Mouse (Mus musculus) lung, adult 18-20 months (tissue): ENCODE data around the gene Bcl11a.

Experiments
- DNase-seq, 2 experiments: peaks; one replicate each; pipeline ENCODE4 v3.0.0; 2022; ENCODE audit warnings: mixed read lengths in 2 of 2

Bcl11a gene

GRCm38 (mm10) chr11:24162056-24162455 lies 84.2 kb downstream of the Bcl11a start:
- no peak for DNase-seq

DNA sequence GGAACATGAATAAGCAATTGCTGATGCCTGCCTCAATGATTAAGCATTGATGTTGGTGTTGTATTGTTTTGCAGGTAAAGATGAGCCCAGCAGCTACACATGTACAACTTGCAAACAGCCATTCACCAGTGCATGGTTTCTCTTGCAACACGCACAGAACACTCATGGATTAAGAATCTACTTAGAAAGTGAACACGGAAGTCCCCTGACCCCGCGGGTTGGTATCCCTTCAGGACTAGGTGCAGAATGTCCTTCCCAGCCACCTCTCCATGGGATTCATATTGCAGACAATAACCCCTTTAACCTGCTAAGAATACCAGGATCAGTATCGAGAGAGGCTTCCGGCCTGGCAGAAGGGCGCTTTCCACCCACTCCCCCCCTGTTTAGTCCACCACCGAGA lies 85.2 kb downstream of the Bcl11a start:
- no peak for DNase-seq

DNA sequence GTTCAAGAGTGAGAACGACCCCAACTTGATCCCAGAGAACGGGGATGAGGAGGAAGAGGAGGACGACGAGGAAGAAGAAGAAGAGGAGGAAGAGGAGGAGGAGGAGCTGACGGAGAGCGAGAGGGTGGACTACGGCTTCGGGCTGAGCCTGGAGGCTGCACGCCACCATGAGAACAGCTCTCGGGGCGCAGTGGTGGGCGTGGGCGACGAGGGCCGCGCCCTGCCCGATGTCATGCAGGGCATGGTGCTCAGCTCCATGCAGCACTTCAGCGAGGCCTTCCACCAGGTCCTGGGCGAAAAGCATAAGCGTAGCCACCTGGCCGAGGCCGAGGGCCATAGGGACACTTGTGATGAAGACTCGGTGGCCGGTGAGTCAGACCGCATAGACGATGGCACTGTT lies 86.2 kb downstream of the Bcl11a start:
- DNase-seq, result no peak

DNA sequence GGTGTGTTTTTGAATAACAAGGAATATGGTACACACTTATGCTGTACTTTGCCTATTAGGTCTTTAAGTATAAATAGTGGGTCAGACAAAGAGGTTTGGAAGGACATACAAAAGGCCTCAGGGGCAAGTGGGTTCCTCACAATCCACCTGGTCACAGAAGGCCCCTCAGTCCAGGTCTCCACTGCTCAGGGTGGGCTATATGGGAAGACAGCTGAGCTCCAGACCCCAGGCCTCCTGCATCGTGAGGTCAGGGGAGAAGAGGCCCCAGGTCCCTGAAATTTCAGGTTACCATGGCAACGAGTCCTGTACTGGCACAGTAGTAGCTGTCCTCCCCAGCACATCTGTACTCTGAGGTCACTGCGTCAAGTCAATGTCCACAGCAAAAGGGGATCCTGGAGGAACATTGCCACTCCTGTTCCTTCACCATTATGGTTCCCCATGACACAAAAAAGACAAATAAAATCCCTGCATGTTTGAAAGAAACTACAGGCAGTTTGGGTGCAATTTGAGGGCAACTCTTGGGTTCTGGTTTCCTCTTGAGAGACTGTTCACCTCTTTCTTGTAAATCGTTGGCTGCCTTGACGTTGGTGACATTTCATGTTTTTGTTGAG lies 93.9 kb downstream of the Bcl11a start:
- no peak for DNase-seq

DNA sequence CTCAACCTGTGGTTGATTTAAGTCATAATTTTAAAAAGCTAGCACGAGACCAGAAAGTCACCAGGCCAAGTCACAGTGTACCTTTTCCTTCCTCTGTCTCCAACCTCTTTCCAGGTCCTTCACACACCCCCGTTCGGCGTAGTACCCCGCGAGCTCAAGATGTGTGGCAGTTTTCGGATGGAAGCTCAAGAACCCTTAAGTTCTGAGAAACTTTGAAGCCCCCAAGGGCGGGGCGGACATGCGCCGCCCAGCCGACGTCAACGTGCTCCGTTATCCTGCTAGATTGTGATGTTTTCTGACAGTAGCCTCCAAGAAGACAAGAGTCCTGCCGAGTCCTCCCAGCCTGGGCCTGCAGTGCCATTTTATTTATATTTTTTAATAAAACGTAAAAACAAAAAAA lies 94.7 kb downstream of the Bcl11a start:
- DNase-seq, result no peak

DNA sequence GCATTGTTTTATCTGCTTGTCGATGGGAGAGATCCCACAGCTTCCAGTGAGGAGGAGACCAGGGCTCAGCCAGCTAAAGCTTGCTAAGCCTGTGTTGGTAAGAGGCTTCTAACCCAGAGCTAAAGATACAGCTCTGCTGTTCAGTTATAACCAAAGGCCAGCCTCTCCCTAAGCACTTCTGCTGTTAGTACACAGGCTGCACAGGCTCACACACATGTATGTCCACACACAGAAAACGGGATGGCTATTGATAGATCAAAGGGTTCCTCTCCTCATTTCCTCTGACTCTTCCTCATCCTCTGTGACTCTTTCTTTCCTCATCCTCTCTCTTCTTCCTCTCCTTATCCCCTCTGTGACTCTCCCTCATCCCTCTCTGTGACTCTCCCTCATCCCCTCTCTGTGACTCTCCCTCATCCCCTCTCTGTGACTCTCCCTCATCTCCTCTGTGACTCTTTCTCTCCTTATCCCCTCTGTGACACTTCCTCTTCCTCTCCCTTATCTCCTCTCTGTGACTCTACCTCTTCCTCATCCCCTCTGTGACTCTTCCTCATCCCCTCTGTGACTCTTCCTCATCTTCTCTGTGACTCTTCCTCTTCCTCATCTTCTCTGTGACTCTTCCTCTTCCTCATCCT lies 96.4 kb downstream of the Bcl11a start:
- no peak for DNase-seq

GRCm38 (mm10) chr11:24177458-24177857 lies 99.6 kb downstream of the Bcl11a start:
- DNase-seq, result no peak

DNA sequence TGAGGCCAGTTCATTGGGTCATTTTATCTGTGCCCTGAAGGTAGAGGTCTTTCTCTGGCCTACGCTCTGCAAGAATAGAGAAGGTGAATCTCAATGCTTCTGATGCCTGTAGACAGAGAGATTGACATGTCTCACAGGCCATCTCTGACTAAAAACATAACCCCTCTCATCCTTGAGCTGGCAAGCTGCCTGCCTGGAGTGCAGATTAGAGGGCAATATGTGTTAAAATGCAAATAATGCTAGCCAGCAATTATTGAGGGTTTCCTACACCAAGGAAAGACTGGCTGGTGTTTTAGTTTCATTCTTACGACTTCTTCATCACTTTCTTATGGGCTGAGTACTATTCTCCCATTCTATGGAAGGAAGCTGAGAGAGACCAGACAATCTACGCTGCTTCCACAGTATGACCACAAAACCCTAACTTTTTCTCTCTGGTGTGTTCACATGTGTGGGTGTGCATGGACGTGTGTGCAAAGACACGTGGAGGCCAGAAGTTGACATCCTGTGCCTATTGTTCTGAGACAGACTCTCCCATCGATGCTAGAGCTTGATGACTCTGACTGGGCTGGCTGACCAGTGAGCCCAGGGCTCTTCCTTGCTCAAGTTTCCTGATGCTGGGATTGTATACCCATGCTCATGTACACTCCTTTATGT lies 101.1 kb downstream of the Bcl11a start:
- no peak for DNase-seq

- no peak for DNase-seq
These were observed 102.2 kb downstream of the Bcl11a start for GRCm38 (mm10) chr11:24180040-24180439.

GRCm38 (mm10) chr11:24183501-24183900 lies 105.6 kb downstream of the Bcl11a start:
- no peak for DNase-seq

DNA sequence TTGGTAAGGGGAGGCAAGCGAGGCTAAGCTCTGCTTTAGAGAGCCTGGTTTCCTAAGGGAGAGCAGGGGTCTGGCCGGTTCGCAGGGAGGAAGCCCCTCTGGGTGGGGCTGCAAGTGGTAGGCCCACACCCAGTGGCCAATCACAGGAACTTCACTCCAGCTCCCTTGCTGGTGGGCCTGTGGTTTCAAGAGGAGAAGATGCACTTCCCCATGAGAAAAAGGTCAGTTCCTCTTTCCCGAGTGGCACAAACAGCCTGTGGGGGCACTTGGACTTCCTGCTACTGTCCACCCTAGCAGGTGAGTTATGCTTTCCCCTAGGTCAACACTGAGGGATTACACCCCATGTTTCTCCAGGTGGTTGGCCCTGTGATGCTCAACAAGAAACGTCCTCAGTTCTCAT lies 107.1 kb downstream of the Bcl11a start:
- DNase-seq, result peak; percentile 13 to 38

DNA sequence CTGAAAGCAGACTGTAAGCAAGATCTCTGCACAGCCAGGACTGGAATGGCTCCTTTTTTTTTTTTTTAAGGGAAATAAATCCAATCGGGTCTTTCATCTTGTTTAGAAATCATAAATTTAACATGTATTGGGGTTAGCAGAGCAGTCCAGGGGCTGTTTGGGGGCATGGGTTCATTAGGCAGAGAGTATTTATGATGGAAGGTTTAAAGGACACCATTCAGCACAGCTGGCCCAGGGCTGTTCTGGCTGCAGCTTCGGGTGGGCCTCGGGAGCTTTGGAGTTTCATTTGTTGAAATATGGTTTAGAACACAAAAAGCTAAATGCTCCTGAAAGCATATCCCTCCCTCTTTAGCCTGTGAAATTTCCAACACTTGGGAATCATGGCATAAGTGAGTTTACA lies 112.6 kb downstream of the Bcl11a start:
- DNase-seq, result no peak

- DNase-seq, result no peak
These were observed 118.8 kb downstream of the Bcl11a start for GRCm38 (mm10) chr11:24196460-24197190.

- no peak for DNase-seq
These were observed 119.6 kb downstream of the Bcl11a start for GRCm38 (mm10) chr11:24197424-24197823.

- DNase-seq, result no peak
These were observed 121.7 kb downstream of the Bcl11a start for GRCm38 (mm10) chr11:24199560-24199959.

- peak in 1 of 2 experiments; percentile 8 for DNase-seq
These were observed 122.5 kb downstream of the Bcl11a start for GRCm38 (mm10) chr11:24200310-24200709.

GRCm38 (mm10) chr11:24201223-24201622 lies 123.4 kb downstream of the Bcl11a start:
- DNase-seq, result no peak

DNA sequence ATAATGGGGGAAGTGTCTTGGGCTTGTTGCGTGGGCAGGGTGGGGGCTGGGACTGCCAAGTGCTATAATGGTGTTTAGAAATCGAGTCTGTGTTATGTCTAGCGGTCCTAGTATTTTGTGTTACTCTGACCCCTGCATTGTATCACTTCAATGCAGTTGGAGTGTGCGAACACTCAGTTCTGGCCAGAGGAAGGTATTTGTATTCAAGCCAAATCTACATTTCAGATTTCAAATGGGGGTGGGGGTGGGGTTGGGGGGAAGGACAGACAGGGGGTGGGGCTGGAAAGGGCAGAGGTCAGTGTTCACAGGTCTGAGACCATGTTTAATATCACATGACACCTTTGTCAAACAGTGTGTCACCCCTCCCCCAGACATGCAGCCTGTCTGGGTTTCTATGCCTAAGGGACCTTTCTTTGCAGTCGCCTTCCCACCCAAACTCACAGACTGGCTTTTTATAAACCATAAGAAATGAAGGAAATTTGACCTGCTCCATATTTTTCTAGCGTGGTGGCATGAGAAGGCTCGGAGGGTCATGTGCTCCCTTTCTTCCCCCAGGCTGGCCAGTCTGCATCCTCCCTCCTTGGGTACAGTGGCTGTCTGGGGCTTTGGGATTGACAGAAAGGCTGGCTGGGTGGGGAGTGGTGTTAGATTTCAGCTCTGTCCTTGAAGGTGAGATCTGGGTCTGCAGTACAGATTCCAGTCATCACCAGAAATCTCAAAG lies 124.9 kb downstream of the Bcl11a start:
- no peak for DNase-seq

DNA sequence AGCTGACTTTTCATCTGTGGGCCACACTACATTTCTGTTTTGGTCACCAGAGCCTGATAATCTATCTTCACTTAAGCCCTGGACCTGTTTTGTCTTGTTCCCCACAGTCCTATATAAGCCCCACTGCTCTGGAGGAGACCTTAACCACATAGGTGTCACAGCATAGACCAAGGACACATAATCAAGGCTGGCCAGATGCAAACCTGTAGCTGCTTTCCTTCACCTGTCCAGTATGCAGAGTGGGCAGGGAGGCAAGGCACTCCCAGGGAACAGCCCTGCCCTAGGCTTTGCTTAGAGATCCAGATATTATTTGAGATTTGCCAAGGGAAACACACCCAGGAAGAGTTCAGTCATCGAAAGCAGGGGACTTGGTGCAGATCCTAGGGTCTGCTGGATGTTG lies 125.6 kb downstream of the Bcl11a start:
- no peak for DNase-seq

GRCm38 (mm10) chr11:24208951-24209351 lies 131.1 kb downstream of the Bcl11a start:
- no peak for DNase-seq

DNA sequence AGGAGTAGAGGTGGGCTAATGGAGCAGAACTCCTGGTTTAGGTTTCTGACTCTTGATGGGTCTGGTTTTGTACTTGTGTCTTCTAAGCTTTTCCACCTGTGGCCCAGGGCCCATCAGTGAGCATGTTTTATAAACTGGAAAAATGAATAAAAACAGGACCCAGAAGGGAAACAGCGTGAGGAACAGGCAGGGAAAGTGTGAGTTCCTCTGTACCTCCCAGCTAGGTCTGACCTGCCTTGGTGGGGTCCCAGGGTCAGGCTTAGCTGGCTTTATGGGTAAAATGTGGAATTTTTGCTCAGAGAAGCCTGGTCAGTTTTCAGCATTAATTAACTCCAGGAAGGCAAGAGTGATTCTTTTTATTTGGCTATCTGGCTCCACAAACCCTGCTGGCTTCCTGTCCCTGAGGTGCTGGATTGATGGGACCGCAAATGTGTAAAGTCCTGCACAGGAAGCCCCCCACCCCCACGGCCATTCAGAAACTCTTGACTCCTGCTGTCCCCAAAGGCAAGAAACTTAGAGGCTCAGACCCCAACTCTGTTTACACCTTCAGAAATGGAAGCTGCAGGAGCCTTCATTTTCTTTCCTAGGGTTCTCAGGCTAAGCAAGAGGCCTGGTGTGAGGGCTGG lies 136.8 kb downstream of the Bcl11a start:
- no peak for DNase-seq

- no peak for DNase-seq
These were observed 140.0 kb downstream of the Bcl11a start for GRCm38 (mm10) chr11:24217741-24218333.
